Mouse (Mus musculus) embryonic fibroblast, embryonic 13.5 days (primary cell): ENCODE data around the gene Gm8720.
"Not testable (repeated sequence)": the region's sequence is repeated elsewhere in the genome, so short reads cannot be mapped to it uniquely, and the experiment has no call there.

Experiments
- CTCF ChIP-seq: IDR thresholded peaks from 2 replicates; pipeline ENCODE4 v1.5.1; 2011; ENCODE audit warnings: mild to moderate bottlenecking, control low read depth, low read length, moderate library complexity, borderline replicate concordance; ENCODE audit not compliant: insufficient read depth
- POLR2A ChIP-seq: IDR thresholded peaks from 2 replicates; pipeline ENCODE4 v1.6.1; 2011; ENCODE audit warnings: low read depth, mild to moderate bottlenecking, control low read depth, low read length, moderate library complexity

GRCm38 (mm10) chr7:23055240-23055639 lies 12.0 kb downstream of the Gm8720 start, which contains the start of gene Vmn1r163:
- TF ChIP-seq POLR2A, CTCF: not testable (repeated sequence)
